Mouse (Mus musculus) midbrain, embryonic 11.5 days (tissue): ENCODE measurements around the gene Tmprss11f. TPM values are rescaled to one million over a fixed set of nuclear protein-coding genes. Genes with fewer than 3 reads are reported as not detected.

Experiments used
- ATAC-seq: fragments of 200-750 bp; cut with Nextera tagmentation; 2 replicates; pipeline ENCODE4 v1.8.0; 2017; ENCODE audit warnings: moderate TSS enrichment, moderate library complexity; ENCODE audit not compliant: low FRiP score
- DNase-seq: peaks from one replicate; pipeline ENCODE4 v3.0.0; 2015; ENCODE audit warnings: low spot score; ENCODE audit errors: missing footprints
- H3K27ac ChIP-seq: fragments of 300-500 bp; sonication (generic); 2 replicates; pipeline ENCODE4 v1.5.1; 2014; ENCODE audit warnings: low read depth, low read length
- H3K27me3 ChIP-seq: fragments of 300-500 bp; sonication (generic); 2 replicates; pipeline ENCODE4 v1.6.1; 2014; ENCODE audit warnings: mild to moderate bottlenecking, low read length, moderate library complexity, mixed read lengths; ENCODE audit not compliant: control insufficient read depth, insufficient read depth
- H3K36me3 ChIP-seq: fragments of 300-500 bp; sonication (generic); 2 replicates; pipeline ENCODE4 v1.6.1; 2014; ENCODE audit warnings: mild to moderate bottlenecking, low read length, moderate library complexity, mixed read lengths; ENCODE audit not compliant: control insufficient read depth, insufficient read depth
- H3K4me1 ChIP-seq: fragments of 300-500 bp; sonication (generic); 2 replicates; pipeline ENCODE4 v1.6.1; 2014; ENCODE audit warnings: low read length; ENCODE audit not compliant: control insufficient read depth, insufficient read depth
- H3K4me2 ChIP-seq: fragments of 300-500 bp; sonication (generic); 2 replicates; pipeline ENCODE4 v1.6.1; 2014; ENCODE audit warnings: mild to moderate bottlenecking, moderate library complexity
- H3K4me3 ChIP-seq: fragments of 300-500 bp; sonication (generic); 2 replicates; pipeline ENCODE4 v1.5.1; 2014; ENCODE audit warnings: low read depth, low read length
- H3K9ac ChIP-seq: fragments of 300-500 bp; sonication (generic); 2 replicates; pipeline ENCODE4 v1.6.1; 2014; ENCODE audit warnings: low read length
- H3K9me3 ChIP-seq: fragments of 300-500 bp; sonication (generic); 2 replicates; pipeline ENCODE4 v1.6.1; 2016; ENCODE audit warnings: low read length; ENCODE audit not compliant: control insufficient read depth
- WGBS: fragments of 180-500 bp; shearing (Covaris S2); extraction: QIAGEN DNeasy Blood & Tissue Kit; methylation state at CpG from one replicate; pipeline ENCODE4 v1.1.7; 2014; 5-methylcytosine and 5-hydroxymethylcytosine counted together
- polyA plus RNA-seq: library from polyadenylated mRNA; unstranded; fragments of >200 nt; fragmentation: Nextera tagmentation; extraction: Ambion mirVana; gene quantifications from 2 replicates; pipeline ENCODE4 v1.2.1, GENCODE M21; 2014

Tmprss11f gene
- polyA plus RNA-seq, 1 experiment from 2014 or later, result 0.04 TPM

- Histone ChIP-seq H3K27me3 (no peaks in the 10 kb centered on the region), H3K9ac (no peak overlapping the region), H3K4me3 (no peak overlapping the region), H3K36me3 (no peaks in the 10 kb centered on the region), H3K9me3 (no peaks in the 10 kb centered on the region), H3K27ac (no peak overlapping the region), H3K4me2 (no peak overlapping the region), H3K4me1 (no peaks in the 10 kb centered on the region)
- ATAC-seq (no peak), DNase-seq (no peak)
- WGBS, result 97% methylated on average over 2 of the region's 2 CpGs
Observed at GRCm38 (mm10) chr5:86546693-86547092, 85.5 kb downstream of the Tmprss11f start.

GRCm38 (mm10) chr5:86540601-86541000 lies 91.6 kb downstream of the Tmprss11f start:
- no peak overlapping the region for H3K4me3 ChIP-seq
- no peak overlapping the region for H3K9ac ChIP-seq
- no peaks in the 10 kb centered on the region for H3K9me3 ChIP-seq
- H3K36me3 ChIP-seq, result no peaks in the 10 kb centered on the region
- H3K4me1 ChIP-seq, result no peaks in the 10 kb centered on the region
- no peak overlapping the region for H3K4me2 ChIP-seq
- no peaks in the 10 kb centered on the region for H3K27me3 ChIP-seq
- no peak for ATAC-seq
- no peak for DNase-seq
- H3K27ac ChIP-seq, result no peak overlapping the region
- WGBS, result 78% methylated on average over 3 of the region's 3 CpGs

- no peaks in the 10 kb centered on the region for H3K4me1 ChIP-seq
- no peak overlapping the region for H3K27ac ChIP-seq
- DNase-seq (no peak), ATAC-seq (no peak)
- no peak overlapping the region for H3K4me2 ChIP-seq
- no peaks in the 10 kb centered on the region for H3K9me3 ChIP-seq
- no peak overlapping the region for H3K9ac ChIP-seq
- no peaks in the 10 kb centered on the region for H3K36me3 ChIP-seq
- H3K4me3 ChIP-seq, result no peak overlapping the region
- no peaks in the 10 kb centered on the region for H3K27me3 ChIP-seq
- WGBS, result 73% methylated on average over 2 of the region's 2 CpGs
Observed at GRCm38 (mm10) chr5:86528725-86529124, 103.5 kb downstream of the Tmprss11f start.

- no peak within 1 kb of the TSS for H3K27ac ChIP-seq
- no peaks in the 10 kb centered on the region for H3K4me1 ChIP-seq
- no peaks in the 10 kb centered on the region for H3K27me3 ChIP-seq
- H3K9me3 ChIP-seq, result no peaks in the 10 kb centered on the region
- H3K9ac ChIP-seq, result no peak within 1 kb of the TSS
- WGBS, result 86% methylated on average over 9 of the region's 9 CpGs
- H3K36me3 ChIP-seq, result no peaks in the 10 kb centered on the region
- H3K4me2 ChIP-seq, result no peak within 1 kb of the TSS
- DNase-seq (no peak), ATAC-seq (no peak)
- no peak within 1 kb of the TSS for H3K4me3 ChIP-seq
Observed at GRCm38 (mm10) chr5:86518500-86518899, 113.7 kb downstream of the Tmprss11f start, which contains the start of gene Tmprss11g. Gene Tmprss11g, minus strand, starts transcription at chr5:86518600.

GRCm38 (mm10) chr5:86511538-86511937 lies 120.7 kb downstream of the Tmprss11f start:
- Histone ChIP-seq H3K4me3 (no peak overlapping the region), H3K27me3 (no peaks in the 10 kb centered on the region), H3K36me3 (no peaks in the 10 kb centered on the region), H3K9ac (no peak overlapping the region), H3K4me2 (no peak overlapping the region), H3K9me3 (no peaks in the 10 kb centered on the region), H3K27ac (no peak overlapping the region), H3K4me1 (no peaks in the 10 kb centered on the region)
- ATAC-seq (no peak), DNase-seq (no peak)
- 32% methylated on average over 5 of the region's 5 CpGs for WGBS

GRCm38 (mm10) chr5:86493453-86493852 lies 138.8 kb downstream of the Tmprss11f start:
- Histone ChIP-seq H3K4me2 (no peak overlapping the region), H3K9ac (no peak overlapping the region), H3K27ac (no peak overlapping the region), H3K27me3 (no peaks in the 10 kb centered on the region), H3K4me3 (no peak overlapping the region), H3K4me1 (no peaks in the 10 kb centered on the region), H3K36me3 (no peaks in the 10 kb centered on the region), H3K9me3 (no peaks in the 10 kb centered on the region)
- DNase-seq (no peak), ATAC-seq (no peak)
- 85% methylated on average over 1 of the region's 1 CpGs for WGBS

- H3K27ac ChIP-seq, result no peak overlapping the region
- ATAC-seq, result no peak
- no peak overlapping the region for H3K4me3 ChIP-seq
- no peak for DNase-seq
- 84% methylated on average over 2 of the region's 2 CpGs for WGBS
- no peaks in the 10 kb centered on the region for H3K27me3 ChIP-seq
- H3K36me3 ChIP-seq, result no peaks in the 10 kb centered on the region
- no peaks in the 10 kb centered on the region for H3K4me1 ChIP-seq
- no peaks in the 10 kb centered on the region for H3K9me3 ChIP-seq
- H3K9ac ChIP-seq, result no peak overlapping the region
- no peak overlapping the region for H3K4me2 ChIP-seq
Observed at GRCm38 (mm10) chr5:86482562-86482961, 149.7 kb downstream of the Tmprss11f start.

- no peak overlapping the region for H3K9ac ChIP-seq
- no peaks in the 10 kb centered on the region for H3K27me3 ChIP-seq
- H3K4me2 ChIP-seq, result no peak overlapping the region
- H3K4me1 ChIP-seq, result no peaks in the 10 kb centered on the region
- no peak overlapping the region for H3K27ac ChIP-seq
- no peaks in the 10 kb centered on the region for H3K36me3 ChIP-seq
- no peak overlapping the region for H3K4me3 ChIP-seq
- DNase-seq (no peak), ATAC-seq (no peak)
- WGBS, result 82% methylated on average over 1 of the region's 1 CpGs
- H3K9me3 ChIP-seq, result no peaks in the 10 kb centered on the region
Observed at GRCm38 (mm10) chr5:86482031-86482430, 150.2 kb downstream of the Tmprss11f start.

- WGBS, result 86% methylated on average over 9 of the region's 9 CpGs
- no peaks in the 10 kb centered on the region for H3K9me3 ChIP-seq
- no peak overlapping the region for H3K9ac ChIP-seq
- DNase-seq (no peak), ATAC-seq (no peak)
- no peaks in the 10 kb centered on the region for H3K4me1 ChIP-seq
- H3K27me3 ChIP-seq, result no peaks in the 10 kb centered on the region
- H3K4me2 ChIP-seq, result no peak overlapping the region
- no peak overlapping the region for H3K4me3 ChIP-seq
- no peaks in the 10 kb centered on the region for H3K36me3 ChIP-seq
- no peak overlapping the region for H3K27ac ChIP-seq
Observed at GRCm38 (mm10) chr5:86473859-86474258, 158.4 kb downstream of the Tmprss11f start.
